Mouse (Mus musculus): ENCODE data around the gene Mon1a.

DNA sequence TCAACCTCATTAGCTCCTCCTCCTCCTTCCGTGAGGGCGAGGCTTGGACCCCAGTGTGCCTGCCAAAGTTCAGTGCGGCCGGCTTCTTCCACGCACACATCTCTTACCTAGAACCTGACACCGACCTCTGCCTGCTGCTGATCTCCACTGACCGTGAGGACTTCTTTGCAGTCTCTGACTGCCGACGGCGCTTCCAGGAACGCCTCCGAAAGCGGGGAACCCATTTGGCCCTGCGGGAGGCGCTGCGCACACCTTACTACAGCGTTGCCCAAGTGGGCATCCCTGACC is 13.6 kb downstream of the Mon1a start:
- TF ChIP-seq CTCF (IDR thresholded peaks at IDR 0.05; ENCODE audit: low read depth) (no peak), EP300 (IDR thresholded peaks at IDR 0.05; ENCODE audit: low read depth) (no peak)

Measured in heart, postnatal 0 days (tissue).